Mouse (Mus musculus) lung, postnatal 0 days (tissue): ENCODE results near the gene Pxdn.

ENCODE experiments used
- CTCF ChIP-seq: IDR thresholded peaks from 2 replicates; pipeline ENCODE4 v1.5.1; 2016; ENCODE audit warnings: antibody characterized with exemption, mild to moderate bottlenecking
- EP300 ChIP-seq: IDR thresholded peaks from 2 replicates; pipeline ENCODE4 v1.6.1; 2016; ENCODE audit warnings: antibody characterized with exemption, mild to moderate bottlenecking, control low read depth

DNA sequence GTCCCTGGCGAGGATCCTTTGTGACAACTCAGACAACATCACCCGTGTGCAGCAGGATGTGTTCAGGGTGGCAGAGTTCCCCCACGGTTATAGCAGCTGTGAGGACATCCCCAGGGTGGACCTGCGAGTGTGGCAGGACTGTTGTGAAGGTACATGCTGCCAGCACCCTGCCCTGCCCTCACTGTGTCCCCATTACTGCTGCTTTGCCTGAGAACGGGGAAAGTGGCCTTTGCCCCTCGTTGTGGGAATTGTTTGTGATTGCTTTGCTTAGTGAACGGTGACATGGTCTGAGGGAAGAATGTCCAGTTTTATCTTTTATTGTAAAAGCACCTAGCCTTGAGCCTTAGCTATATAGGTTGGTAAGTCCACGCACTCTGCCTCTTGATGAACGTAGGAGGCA is 69.2 kb downstream of the Pxdn start:
- TF ChIP-seq CTCF (no peak), EP300 (no peak)
